Mouse (Mus musculus) embryonic facial prominence, embryonic 14.5 days (tissue): Measurements from ENCODE around the gene Slc39a11. TPM values are rescaled to one million over a fixed set of nuclear protein-coding genes. Genes with fewer than 3 reads are reported as not detected.

ENCODE experiments used
- ATAC-seq: fragments of 200-750 bp; cut with Nextera tagmentation; 2 replicates; pipeline ENCODE4 v1.8.0; 2017; ENCODE audit warnings: low read depth, moderate number of reproducible peaks, moderate TSS enrichment
- DNase-seq: peaks from one replicate; pipeline ENCODE4 v3.0.0-alpha.2; 2015; ENCODE audit warnings: low spot score
- H3K27ac ChIP-seq: fragments of 300-500 bp; sonication (generic); replicated peaks from 2 replicates; pipeline ENCODE4 v1.5.1; 2014; ENCODE audit warnings: low read depth, mild to moderate bottlenecking, low read length, moderate library complexity
- H3K27me3 ChIP-seq: fragments of 300-500 bp; sonication (generic); replicated peaks from 2 replicates; pipeline ENCODE4 v1.6.1; 2014; ENCODE audit warnings: low read length; ENCODE audit not compliant: control insufficient read depth, insufficient read depth
- H3K36me3 ChIP-seq: fragments of 300-500 bp; sonication (generic); 2 replicates; pipeline ENCODE4 v1.6.1; 2014; ENCODE audit warnings: low read length, mixed read lengths; ENCODE audit not compliant: control insufficient read depth, insufficient read depth
- H3K4me1 ChIP-seq: fragments of 300-500 bp; sonication (generic); 2 replicates; pipeline ENCODE4 v1.6.1; 2014; ENCODE audit warnings: antibody characterized with exemption, low read length; ENCODE audit not compliant: control insufficient read depth, insufficient read depth
- H3K4me2 ChIP-seq: fragments of 300-500 bp; sonication (generic); 2 replicates; pipeline ENCODE4 v1.6.1; 2014; ENCODE audit warnings: low read depth, mild to moderate bottlenecking, low read length, moderate library complexity, mixed read lengths
- H3K4me3 ChIP-seq: fragments of 300-500 bp; sonication (generic); 2 replicates; pipeline ENCODE4 v1.5.1; 2014; ENCODE audit warnings: low read depth, mild to moderate bottlenecking, low read length
- H3K9ac ChIP-seq: fragments of 300-500 bp; sonication (generic); 2 replicates; pipeline ENCODE4 v1.6.1; 2014; ENCODE audit warnings: low read depth, mild to moderate bottlenecking, low read length, moderate library complexity, mixed read lengths
- H3K9me3 ChIP-seq: fragments of 300-500 bp; sonication (generic); 2 replicates; pipeline ENCODE4 v1.6.1; 2016; ENCODE audit warnings: low read length; ENCODE audit not compliant: control insufficient read depth
- WGBS: fragments of 180-500 bp; shearing (Covaris S2); extraction: QIAGEN DNeasy Blood & Tissue Kit; methylation state at CpG from one replicate; pipeline ENCODE4 v1.1.7; 2014; 5-methylcytosine and 5-hydroxymethylcytosine counted together
- polyA plus RNA-seq: library from polyadenylated mRNA; unstranded; fragments of >200 nt; fragmentation: Nextera tagmentation; extraction: Ambion mirVana; gene quantifications from 2 replicates; pipeline ENCODE4 v1.2.1, GENCODE M21; 2014

The Slc39a11 gene
- polyA plus RNA-seq, 1 experiment from 2014 or later = 23.6 TPM

DNA sequence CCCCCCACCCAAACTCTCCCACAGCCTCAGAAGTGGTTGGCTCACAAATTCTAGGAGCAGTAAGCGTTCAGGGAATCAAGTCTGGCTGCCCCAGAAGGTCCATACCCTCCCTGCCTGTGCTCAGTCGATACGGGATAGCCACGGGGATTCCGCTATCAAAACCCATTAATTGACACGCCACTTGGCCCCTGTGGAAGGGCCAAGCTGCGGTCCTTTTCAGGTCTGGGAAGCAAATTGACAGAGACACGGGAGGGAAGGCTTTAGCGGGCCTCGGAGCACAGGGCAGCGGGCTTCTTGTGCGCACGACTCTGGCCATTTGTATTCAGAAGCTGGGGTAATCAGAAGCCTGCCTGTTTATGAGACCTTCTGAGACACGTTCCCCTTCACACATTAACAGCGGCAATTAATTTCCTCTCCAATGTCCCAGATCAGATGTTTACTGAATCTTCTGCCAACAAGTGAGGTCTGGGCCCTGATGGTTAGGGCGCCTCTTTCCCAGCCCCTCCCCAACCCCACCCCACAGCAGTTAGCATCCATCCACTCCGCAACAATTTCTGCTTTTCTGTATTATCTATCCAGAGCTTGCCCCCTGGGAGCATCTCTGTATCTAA is 128.9 kb downstream of the Slc39a11 start:
- no peak overlapping the region for H3K4me3 ChIP-seq
- H3K36me3 ChIP-seq = no peaks in the 10 kb centered on the region
- H3K27me3 ChIP-seq = no peaks in the 10 kb centered on the region
- WGBS = 63% methylated on average over 17 of the region's 17 CpGs
- no peaks in the 10 kb centered on the region; the same call in 1 of the 2 replicates for H3K4me1 ChIP-seq
- no peak overlapping the region for H3K4me2 ChIP-seq
- DNase-seq (no peak), ATAC-seq (no peak)
- H3K9ac ChIP-seq = no peak overlapping the region
- H3K27ac ChIP-seq = no peak overlapping the region
- H3K9me3 ChIP-seq = no peaks in the 10 kb centered on the region

DNA sequence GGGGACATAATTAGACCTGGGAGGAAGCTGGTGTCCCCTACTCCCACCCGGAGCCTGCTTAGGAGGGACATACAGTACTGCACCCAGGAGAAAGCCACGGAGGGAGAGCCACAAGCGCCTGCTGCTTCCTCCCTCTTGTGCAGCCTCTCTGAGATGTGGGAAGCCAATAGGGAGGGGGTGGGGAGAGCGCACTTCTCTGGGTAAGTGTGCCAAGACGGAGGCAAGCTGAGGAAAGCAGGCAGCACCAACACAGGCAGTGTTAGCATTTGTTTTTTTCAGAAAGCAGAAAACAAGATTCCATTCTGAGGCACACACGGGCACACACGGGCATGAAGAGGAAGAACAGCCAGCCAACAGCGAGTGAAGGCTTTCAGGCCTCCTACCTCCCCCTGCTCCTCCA is 129.5 kb downstream of the Slc39a11 start:
- Histone ChIP-seq H3K27ac (no peak overlapping the region), H3K27me3 (no peaks in the 10 kb centered on the region), H3K9me3 (no peaks in the 10 kb centered on the region), H3K9ac (no peak overlapping the region), H3K4me3 (no peak overlapping the region), H3K4me1 (no peaks in the 10 kb centered on the region; the same call in 1 of the 2 replicates), H3K36me3 (no peaks in the 10 kb centered on the region), H3K4me2 (no peak overlapping the region)
- ATAC-seq (no peak), DNase-seq (no peak)
- WGBS = 68% methylated on average over 8 of the region's 8 CpGs

DNA sequence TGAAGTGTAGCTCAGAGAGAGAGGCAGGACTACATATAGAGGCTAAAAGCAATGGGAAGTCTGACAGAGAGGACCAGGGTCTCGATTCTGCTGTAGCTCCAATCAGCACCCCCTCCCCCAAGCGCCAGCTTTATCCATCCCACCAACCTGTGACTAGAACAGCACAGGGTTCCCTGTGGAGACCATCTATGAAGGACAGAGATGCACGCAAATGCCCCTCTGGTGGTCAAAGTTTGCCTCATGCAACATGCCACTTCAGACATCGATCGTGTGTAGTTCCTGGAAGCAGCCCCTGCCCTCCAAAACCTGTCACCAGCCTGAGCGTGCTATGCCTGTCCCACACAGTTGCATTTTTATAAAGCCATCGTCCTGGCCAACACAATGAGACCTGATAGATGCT is 129.9 kb downstream of the Slc39a11 start:
- Histone ChIP-seq H3K9ac (no peak overlapping the region), H3K36me3 (no peaks in the 10 kb centered on the region), H3K27ac (no peak overlapping the region), H3K4me3 (no peak overlapping the region), H3K4me2 (no peak overlapping the region), H3K4me1 (no peaks in the 10 kb centered on the region; the same call in 1 of the 2 replicates), H3K27me3 (no peaks in the 10 kb centered on the region), H3K9me3 (no peaks in the 10 kb centered on the region)
- DNase-seq = no peak
- no peak for ATAC-seq
- 75% methylated on average over 7 of the region's 7 CpGs for WGBS

DNA sequence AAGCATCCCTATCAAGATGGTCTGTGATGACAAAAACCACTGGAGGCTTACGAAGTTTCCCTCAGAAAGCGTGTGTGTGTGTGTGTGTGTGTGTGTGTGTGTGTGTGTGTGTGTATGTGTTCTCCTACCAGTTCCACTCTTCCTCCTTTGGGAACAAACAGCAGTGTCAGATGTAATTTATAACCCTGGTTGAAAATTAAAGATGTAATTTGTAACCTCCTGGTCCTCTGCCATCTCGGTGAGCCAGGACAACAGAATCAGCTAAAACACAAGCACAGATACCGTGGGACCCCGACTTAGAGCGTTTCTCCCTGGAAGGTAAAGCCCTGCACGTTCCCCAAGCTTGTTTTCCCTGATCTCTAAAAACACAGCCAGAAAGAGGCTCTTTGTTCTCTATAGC is 131.7 kb downstream of the Slc39a11 start:
- no peak overlapping the region for H3K4me3 ChIP-seq
- no peak for ATAC-seq
- no peak overlapping the region for H3K27ac ChIP-seq
- H3K36me3 ChIP-seq = no peaks in the 10 kb centered on the region
- no peak for DNase-seq
- WGBS = 62% methylated on average over 7 of the region's 7 CpGs
- no peak overlapping the region for H3K9ac ChIP-seq
- no peaks in the 10 kb centered on the region for H3K9me3 ChIP-seq
- H3K4me1 ChIP-seq = no peaks in the 10 kb centered on the region; the same call in 1 of the 2 replicates
- H3K27me3 ChIP-seq = no peaks in the 10 kb centered on the region
- H3K4me2 ChIP-seq = no peak overlapping the region

DNA sequence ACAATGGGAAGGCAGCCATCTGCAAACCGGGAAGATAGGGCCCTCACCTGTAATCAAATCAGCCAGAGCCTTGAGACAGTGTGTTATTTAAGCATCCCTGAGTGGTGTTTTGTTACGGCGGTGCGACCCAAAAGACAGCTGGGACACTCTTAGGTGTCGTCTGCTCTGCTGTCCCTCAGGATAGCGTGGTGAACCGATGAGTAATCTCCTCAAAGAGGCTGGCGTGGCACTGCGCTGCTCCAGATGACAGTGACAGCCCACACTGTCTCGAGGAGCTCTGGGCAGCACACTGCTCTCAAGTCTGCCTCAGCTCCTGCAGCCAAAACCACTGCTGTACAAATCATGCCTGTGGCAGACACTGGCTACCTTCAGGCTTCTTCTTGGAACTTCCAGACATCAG is 133.7 kb downstream of the Slc39a11 start:
- Histone ChIP-seq H3K4me1 (no peaks in the 10 kb centered on the region; the same call in 1 of the 2 replicates), H3K27ac (no peak overlapping the region), H3K9ac (no peak overlapping the region), H3K9me3 (no peaks in the 10 kb centered on the region), H3K4me2 (no peak overlapping the region), H3K36me3 (no peaks in the 10 kb centered on the region), H3K4me3 (no peak overlapping the region), H3K27me3 (no peaks in the 10 kb centered on the region)
- no peak for ATAC-seq
- no peak for DNase-seq
- WGBS = 69% methylated on average over 10 of the region's 10 CpGs

DNA sequence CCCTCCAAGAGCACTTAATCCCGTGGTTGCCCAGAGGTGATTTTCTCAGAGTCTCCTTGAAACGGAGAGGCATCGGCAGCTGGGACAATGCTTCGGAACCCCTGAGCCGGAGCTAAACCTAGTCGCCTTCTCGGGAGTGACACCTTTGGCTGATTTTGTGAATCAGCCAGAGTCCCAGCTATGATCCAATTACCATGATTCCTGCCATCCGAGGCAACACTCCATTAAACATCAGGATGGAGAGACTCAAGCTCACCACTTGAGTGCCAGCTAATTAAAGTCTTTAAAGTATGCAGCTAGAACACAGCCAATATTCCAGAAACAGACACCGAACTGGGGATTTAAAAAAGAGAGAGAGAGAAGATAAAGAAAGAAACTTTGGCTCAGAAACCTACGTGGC is 136.9 kb downstream of the Slc39a11 start:
- H3K9ac ChIP-seq = no peak overlapping the region
- DNase-seq (no peak), ATAC-seq (no peak)
- no peak overlapping the region for H3K27ac ChIP-seq
- no peaks in the 10 kb centered on the region for H3K27me3 ChIP-seq
- 72% methylated on average over 10 of the region's 10 CpGs for WGBS
- H3K4me2 ChIP-seq = no peak overlapping the region
- no peaks in the 10 kb centered on the region for H3K36me3 ChIP-seq
- no peak overlapping the region for H3K4me3 ChIP-seq
- no peaks in the 10 kb centered on the region for H3K9me3 ChIP-seq
- no peaks in the 10 kb centered on the region for H3K4me1 ChIP-seq

DNA sequence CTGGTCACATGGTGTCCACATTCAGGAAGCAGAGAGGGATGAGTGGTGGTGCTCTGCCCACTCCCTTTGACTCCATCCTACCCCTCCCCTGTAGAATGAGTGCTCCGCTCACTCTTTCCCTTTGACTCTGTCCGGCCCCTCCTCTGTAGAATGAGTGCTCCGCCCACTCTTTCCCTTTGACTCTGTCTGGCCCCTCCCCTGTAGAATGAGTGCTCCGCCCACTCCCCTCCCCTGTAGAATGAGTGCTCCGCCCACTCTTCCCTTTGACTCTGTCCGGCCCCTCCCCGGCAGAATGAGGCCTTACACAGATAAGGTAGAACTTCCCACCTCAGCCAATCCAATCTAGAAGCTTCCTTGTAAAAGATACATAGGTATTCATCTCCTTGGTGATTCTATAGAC is 137.7 kb downstream of the Slc39a11 start:
- Histone ChIP-seq H3K9ac (no peak overlapping the region), H3K4me3 (no peak overlapping the region), H3K27ac (no peak overlapping the region), H3K36me3 (no peaks in the 10 kb centered on the region), H3K27me3 (no peaks in the 10 kb centered on the region), H3K9me3 (no peaks in the 10 kb centered on the region), H3K4me2 (no peak overlapping the region), H3K4me1 (no peaks in the 10 kb centered on the region)
- no peak for DNase-seq
- WGBS = 96% methylated on average over 7 of the region's 7 CpGs
- ATAC-seq = no peak

DNA sequence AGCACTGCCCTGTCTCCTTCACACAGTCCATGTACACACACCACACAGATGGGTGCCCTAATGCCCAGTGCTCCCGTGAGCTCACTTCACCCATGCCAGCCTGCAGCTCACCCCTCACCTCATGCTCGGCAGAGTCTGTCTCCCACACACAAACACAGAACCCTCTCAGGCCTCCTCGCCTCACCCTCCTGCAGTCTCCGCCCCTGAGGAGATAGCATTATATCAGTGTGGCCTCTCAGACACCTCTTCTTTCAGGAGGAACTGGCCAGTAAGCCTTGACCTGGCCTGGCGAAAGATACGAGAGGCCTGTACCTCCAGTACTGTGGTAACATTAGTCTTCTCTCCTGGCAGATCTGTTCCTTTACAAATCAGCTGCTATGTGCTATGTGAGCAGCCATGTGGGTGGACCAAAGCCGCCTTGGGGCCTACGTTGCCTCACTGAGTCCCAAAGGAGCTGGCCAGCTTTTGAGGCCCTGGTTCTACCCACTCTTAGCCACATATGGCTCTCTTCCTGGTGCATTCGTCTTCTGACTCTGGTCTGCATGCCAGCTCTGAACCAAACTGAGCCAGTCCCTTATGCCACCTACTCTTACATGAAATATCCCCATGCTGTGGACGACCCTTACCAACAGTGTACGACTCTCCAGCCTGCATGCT is 138.8 kb downstream of the Slc39a11 start:
- no peak for ATAC-seq
- 86% methylated on average over 10 of the region's 11 CpGs for WGBS
- H3K9ac ChIP-seq = no peak overlapping the region

DNA sequence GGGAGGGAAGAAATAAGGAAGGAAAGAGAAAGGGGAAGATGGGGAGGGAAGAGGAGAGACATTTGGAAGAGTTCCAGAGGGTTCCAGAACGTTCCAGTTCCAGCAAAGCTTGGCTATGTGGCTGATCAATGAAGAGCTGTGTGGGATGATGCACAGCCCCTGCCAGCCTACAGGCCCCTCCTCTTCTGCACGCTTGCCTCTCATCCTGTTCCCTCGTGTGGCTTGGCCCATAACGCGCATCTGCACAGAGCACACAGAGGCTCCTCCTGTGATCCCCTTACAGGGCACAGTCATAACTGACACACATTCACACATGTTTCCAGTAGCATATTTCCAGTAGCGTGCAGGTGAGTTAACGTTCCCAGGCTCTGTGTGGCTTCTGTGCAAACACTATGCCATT is 139.6 kb downstream of the Slc39a11 start:
- no peaks in the 10 kb centered on the region for H3K27me3 ChIP-seq
- H3K4me1 ChIP-seq = no peaks in the 10 kb centered on the region
- H3K27ac ChIP-seq = no peak overlapping the region
- DNase-seq = no peak
- no peaks in the 10 kb centered on the region for H3K9me3 ChIP-seq
- no peak overlapping the region for H3K4me3 ChIP-seq
- H3K4me2 ChIP-seq = no peak overlapping the region
- WGBS = 66% methylated on average over 7 of the region's 7 CpGs
- H3K9ac ChIP-seq = no peak overlapping the region
- H3K36me3 ChIP-seq = no peaks in the 10 kb centered on the region
- no peak for ATAC-seq

More for the DNA sequence above, 138.8 kb downstream of the Slc39a11 start:
- Histone ChIP-seq H3K27ac (no peak overlapping the region), H3K9me3 (no peaks in the 10 kb centered on the region), H3K36me3 (no peaks in the 10 kb centered on the region), H3K27me3 (no peaks in the 10 kb centered on the region), H3K4me1 (no peaks in the 10 kb centered on the region), H3K4me3 (no peak overlapping the region), H3K4me2 (no peak overlapping the region)
- DNase-seq = no peak
